Mouse (Mus musculus) retina, postnatal 1 day (tissue): ENCODE results near the gene Sfxn4.
A peak's percentile ranks its signal among the peaks of the same experiment; 100 is the strongest.

Experiments used
- DNase-seq: peaks from one replicate; pipeline ENCODE4 v3.0.0-alpha.2; 2012

Gene Sfxn4

GRCm38 (mm10) chr19:60818677-60819076 is 42.6 kb downstream of the Sfxn4 start:
- no peak for DNase-seq

DNA sequence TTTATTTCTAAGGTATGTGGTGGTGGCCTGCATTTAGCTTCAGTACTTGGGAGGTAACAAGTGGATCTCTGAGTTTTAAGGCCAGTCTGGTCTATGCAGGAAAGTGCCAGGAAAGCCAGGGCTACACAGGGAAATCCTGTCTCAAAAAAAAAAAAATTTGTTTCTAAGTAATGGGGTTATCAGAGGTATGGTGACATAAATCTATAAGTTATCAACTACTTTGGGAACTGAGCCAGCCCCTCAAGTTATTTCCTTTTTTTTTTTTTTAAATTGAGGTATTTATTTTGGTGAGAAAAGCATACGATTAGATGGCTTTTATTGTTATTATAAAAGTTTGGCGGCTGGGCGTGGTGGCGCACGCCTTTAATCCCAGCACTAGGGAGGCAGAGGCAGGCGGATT is 48.1 kb downstream of the Sfxn4 start:
- no peak for DNase-seq

DNA sequence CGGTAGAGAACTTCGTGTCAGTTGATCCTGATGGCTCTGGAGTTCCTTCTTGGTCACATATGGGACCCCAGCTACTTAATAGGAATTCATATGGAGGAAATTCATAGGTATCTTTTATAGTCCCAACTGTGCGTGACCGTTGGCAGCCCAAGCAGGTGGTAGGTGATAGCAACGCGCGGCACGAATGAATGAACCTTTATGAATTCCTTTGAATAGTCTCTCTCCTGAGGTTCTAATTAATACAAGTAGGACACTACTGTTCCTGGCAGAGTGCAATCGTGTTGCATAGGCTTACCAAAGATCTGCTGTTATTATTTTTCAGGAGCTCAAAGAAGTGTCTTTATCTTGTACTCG is 49.3 kb downstream of the Sfxn4 start:
- DNase-seq = no peak

DNA sequence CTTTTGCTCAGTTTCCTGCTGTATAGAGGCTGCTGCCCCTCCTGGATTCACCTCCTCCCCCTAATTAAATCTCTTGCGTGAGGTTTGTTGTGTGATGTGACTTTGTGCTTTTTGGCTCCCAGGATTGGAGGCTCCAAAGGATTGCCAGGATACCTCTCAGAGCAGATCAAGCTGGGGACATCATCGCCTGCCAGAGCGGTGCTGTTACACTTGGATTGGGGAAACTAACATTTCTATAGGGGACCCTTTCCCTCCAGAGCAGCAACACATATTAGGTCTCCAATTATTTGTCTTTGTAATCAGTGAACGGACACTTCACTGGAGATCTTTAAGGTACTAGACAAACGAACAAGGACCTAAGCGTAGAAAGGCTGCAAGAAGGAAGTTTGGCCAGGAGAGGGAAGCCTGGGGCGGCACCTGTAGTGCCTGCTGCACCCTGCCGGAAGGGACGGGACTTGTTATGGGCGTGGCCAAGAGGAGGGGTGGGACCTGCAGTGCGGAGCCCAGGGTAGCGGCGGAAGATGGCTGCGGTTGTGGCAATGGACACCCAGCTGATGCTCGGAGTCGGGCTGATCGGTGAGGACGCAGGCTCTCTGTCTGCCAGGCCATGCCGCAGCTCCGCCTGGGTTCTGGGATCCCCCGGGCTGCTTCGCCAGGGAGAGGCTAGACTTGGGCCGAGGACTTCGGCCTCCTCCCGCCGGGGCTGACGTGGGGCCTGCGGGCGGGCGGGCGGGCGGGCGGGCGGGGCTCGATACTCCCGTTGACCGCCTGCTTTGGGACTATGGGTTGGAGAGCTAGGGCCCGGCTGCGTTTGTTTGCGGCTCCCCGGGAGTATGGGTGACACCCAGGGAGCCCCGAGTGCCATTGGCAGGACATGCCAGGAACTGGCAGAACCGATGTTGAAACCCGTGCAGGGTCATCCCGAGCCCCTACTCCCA is 49.9 kb downstream of the Sfxn4 start, which contains the start of gene Fam45a:
TSS of gene Fam45a (plus strand) at position 488 of the 938 bp plus-strand sequence.
- DNase-seq = peak; percentile 95

GRCm38 (mm10) chr19:60809927-60810326 is 51.4 kb downstream of the Sfxn4 start:
- no peak for DNase-seq

- no peak for DNase-seq
Observed at GRCm38 (mm10) chr19:60804903-60805302, 56.4 kb downstream of the Sfxn4 start.

GRCm38 (mm10) chr19:60799867-60800569 is 61.3 kb downstream of the Sfxn4 start:
- no peak for DNase-seq

- DNase-seq = no peak
Observed at GRCm38 (mm10) chr19:60797415-60797814, 63.9 kb downstream of the Sfxn4 start.

DNA sequence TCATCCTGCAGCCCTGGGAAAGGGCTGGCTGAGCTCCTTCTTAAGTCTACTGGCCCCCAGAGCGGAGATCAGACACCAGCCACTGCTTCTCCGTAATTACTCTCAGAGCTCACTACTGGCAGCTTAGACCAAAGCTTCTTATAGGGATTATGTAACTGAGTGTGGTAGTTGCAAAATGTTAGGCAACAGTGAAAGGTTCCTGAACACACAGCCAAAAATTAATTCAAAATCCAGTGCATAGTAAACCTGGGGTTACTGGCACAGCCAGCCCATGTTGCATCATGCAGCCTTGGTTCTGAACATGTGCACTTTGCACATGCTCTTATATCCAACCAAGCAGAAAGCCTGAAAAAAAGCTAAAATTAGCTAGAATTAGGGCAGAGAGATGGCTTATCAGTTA is 66.0 kb downstream of the Sfxn4 start:
- DNase-seq = peak; percentile 71

GRCm38 (mm10) chr19:60793170-60793707 is 68.0 kb downstream of the Sfxn4 start:
- no peak for DNase-seq

DNA sequence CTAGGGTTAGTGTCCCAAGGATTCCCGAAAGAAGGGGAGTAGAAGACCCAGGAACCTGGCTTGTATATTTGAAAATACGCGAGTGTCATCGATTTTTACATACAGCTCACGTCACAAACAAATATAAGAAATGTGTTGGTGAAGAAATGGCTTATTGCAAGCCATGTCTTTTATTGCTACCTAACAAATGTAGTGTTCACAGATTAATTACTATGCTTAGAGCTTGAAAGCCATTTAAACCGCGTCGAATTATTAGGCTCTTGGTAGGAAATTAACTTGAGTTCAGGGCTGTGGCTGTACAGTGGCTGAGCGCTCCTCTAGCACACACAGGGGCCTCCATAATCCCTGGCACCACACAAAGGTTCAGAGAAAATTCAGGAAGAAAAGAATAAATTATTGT is 70.1 kb downstream of the Sfxn4 start:
- no peak for DNase-seq

GRCm38 (mm10) chr19:60790551-60791161 is 70.6 kb downstream of the Sfxn4 start, which contains the start of gene Eif3a:
Eif3a (minus strand) TSS chr19:60790658.
- peak; percentile 97 for DNase-seq

DNA sequence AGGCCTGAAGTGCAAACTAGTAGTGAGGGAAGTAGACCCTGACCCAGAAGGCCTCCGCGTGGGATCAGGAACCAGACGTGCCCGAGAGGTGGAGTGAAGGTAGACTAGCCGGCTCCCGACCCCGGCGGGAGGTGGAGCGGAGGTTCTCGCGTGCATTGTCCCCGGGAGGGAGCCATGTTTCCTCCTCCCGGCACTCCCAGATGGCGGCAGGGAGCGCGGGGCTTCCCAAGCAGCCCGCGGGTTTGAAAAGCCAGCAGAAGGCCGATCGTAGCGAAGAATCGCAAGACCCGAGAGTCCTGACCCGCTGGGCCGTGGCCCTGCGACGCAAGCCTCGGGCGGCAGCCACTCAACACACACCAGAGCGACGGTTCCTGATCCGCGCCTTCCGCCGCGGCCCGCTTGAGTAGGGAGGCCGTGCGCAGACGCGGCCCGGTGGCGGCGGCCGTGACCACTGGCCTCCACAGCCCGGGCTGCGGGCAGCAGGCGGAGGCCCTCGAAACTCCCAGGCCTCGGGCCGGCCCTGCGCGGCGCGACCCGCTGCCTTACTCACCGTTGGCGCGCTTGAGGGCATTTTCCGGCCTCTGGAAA is 71.3 kb downstream of the Sfxn4 start:
- DNase-seq = peak; percentile 70

DNA sequence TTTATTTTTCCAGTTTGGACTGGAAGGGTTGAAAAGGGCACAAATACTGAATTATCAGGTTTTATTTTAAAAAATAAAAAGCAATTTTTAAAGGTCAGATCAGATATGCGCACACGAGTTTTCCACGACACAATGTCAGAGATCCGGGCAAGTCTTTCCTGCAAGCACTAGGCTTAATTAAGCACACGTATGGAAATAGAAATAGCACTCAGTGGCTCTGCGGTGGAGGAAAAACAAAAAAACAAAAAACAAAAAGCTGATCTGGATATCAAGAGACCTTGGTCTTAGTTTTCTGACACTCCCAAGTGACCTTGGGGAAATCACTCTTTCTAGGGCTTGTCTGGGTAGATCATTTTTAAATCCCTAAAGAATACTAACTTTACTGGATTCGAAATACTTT is 71.8 kb downstream of the Sfxn4 start:
- peak; percentile 7 for DNase-seq

DNA sequence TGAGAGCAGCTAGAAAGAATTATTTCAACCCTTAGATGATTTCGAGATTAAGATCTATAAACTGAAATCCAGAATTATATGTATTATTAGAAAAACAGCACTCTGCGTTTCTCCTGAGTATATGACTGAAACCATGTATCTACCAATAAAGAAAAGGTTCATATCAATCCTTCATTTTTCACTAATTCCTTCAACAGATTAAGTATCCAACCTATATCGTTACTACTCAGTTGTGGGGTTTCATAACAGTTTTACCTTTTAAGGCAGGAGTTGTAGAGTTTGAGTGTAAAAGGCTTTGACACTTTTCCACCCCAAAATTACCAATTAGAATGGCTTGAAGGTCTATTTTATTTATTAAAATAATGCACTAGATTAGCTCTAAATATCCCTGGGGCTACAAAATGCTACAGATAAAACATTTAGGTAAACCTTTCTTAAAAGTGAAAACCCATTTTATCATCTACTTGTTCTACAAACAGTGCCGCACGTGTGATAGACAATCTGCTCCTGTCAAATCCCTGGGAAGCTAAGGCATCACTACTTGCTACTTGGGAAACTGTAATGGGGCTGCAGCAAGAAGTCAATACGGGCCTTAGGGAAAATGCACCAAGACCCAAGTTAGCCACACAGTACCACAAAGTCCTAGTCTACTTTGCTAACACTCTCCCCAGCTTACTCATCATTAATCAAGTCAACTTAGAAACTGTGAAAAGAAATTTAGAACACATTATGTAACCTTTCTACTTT is 72.9 kb downstream of the Sfxn4 start:
- no peak for DNase-seq

- DNase-seq = no peak
Observed at GRCm38 (mm10) chr19:60787465-60788150, 73.7 kb downstream of the Sfxn4 start.
